Mouse (Mus musculus) limb, embryonic 14.5 days (tissue): ENCODE data around the gene Snap47. TPM values are rescaled to one million over a fixed set of nuclear protein-coding genes. Genes with fewer than 3 reads are reported as not detected.
"Not testable (repeated sequence)": the region's sequence is repeated elsewhere in the genome, so short reads cannot be mapped to it uniquely, and the experiment has no call there.

ENCODE experiments used
- ATAC-seq: fragments of 200-750 bp; cut with Nextera tagmentation; 2 replicates; pipeline ENCODE4 v1.8.0; 2017; ENCODE audit warnings: low read depth, moderate number of reproducible peaks, moderate TSS enrichment; ENCODE audit not compliant: low FRiP score
- DNase-seq: peaks from one replicate; pipeline ENCODE4 v3.0.0-alpha.2; 2015; ENCODE audit warnings: low spot score
- H3K27ac ChIP-seq: fragments of 300-500 bp; sonication (generic); replicated peaks from 2 replicates; pipeline ENCODE4 v1.5.1; 2014; ENCODE audit warnings: low read depth, mild to moderate bottlenecking, low read length, moderate library complexity, mixed read lengths
- H3K27me3 ChIP-seq: fragments of 300-500 bp; sonication (generic); 2 replicates; pipeline ENCODE4 v1.6.1; 2014; ENCODE audit warnings: low read length, mixed read lengths; ENCODE audit not compliant: control insufficient read depth, insufficient read depth
- H3K36me3 ChIP-seq: fragments of 300-500 bp; sonication (generic); 2 replicates; pipeline ENCODE4 v1.6.1; 2014; ENCODE audit warnings: mild to moderate bottlenecking, low read length, moderate library complexity, mixed read lengths; ENCODE audit not compliant: control insufficient read depth, insufficient read depth
- H3K4me1 ChIP-seq: fragments of 300-500 bp; sonication (generic); 2 replicates; pipeline ENCODE4 v1.6.1; 2014; ENCODE audit warnings: antibody characterized with exemption, low read length, mixed read lengths; ENCODE audit not compliant: control insufficient read depth, insufficient read depth
- H3K4me2 ChIP-seq: fragments of 300-500 bp; sonication (generic); replicated peaks from 2 replicates; pipeline ENCODE4 v1.6.1; 2014; ENCODE audit warnings: low read depth, mild to moderate bottlenecking, low read length, moderate library complexity; ENCODE audit not compliant: severe bottlenecking
- H3K4me3 ChIP-seq: fragments of 300-500 bp; sonication (generic); replicated peaks from 2 replicates; pipeline ENCODE4 v1.5.1; 2014; ENCODE audit warnings: low read length
- H3K9ac ChIP-seq: fragments of 300-500 bp; sonication (generic); 2 replicates; pipeline ENCODE4 v1.6.1; 2014; ENCODE audit warnings: mild to moderate bottlenecking, low read depth, low read length, moderate library complexity; ENCODE audit not compliant: severe bottlenecking
- H3K9me3 ChIP-seq: fragments of 300-500 bp; sonication (generic); 2 replicates; pipeline ENCODE4 v1.6.1; 2016; ENCODE audit warnings: low read length; ENCODE audit not compliant: control insufficient read depth
- POLR2A ChIP-seq: fragments of 200-500 bp; IDR thresholded peaks from 2 replicates; pipeline ENCODE4 v1.8.0; 2012; ENCODE audit warnings: inconsistent platforms, mild to moderate bottlenecking, moderate library complexity, borderline replicate concordance; ENCODE audit not compliant: insufficient read depth, insufficient read length; ENCODE audit errors: extremely low read depth
- WGBS: fragments of 180-500 bp; shearing (Covaris S2); extraction: QIAGEN DNeasy Blood & Tissue Kit; methylation state at CpG from one replicate; pipeline ENCODE4 v1.1.7; 2014; 5-methylcytosine and 5-hydroxymethylcytosine counted together
- polyA plus RNA-seq, 2 experiments: library from polyadenylated mRNA; depleted of rRNA in 1 of 2; stranded (reverse) in 1 of 2; unstranded in 1 of 2; fragments of >200 nt; fragmentation: Nextera tagmentation in 1 of 2; extraction: Ambion mirVana in 1 of 2; gene quantifications; 2 replicates each; pipeline versions ENCODE4 v1.2.1 to v1.2.3; 2012 to 2014

Snap47 gene
- polyA plus RNA-seq, 2 experiments = 94.2 to 127 TPM

GRCm38 (mm10) chr11:59369848-59370247 is 81.1 kb downstream of the Snap47 start:
- H3K27ac ChIP-seq = no peak overlapping the region
- no peaks in the 10 kb centered on the region for H3K27me3 ChIP-seq
- ATAC-seq = no peak
- no peak overlapping the region for H3K4me3 ChIP-seq
- no peaks in the 10 kb centered on the region for H3K9me3 ChIP-seq
- 73% methylated on average over 11 of the region's 11 CpGs for WGBS
- peaks cover 21% of the 10 kb centered on the region for H3K4me1 ChIP-seq
- no peak overlapping the region for H3K4me2 ChIP-seq
- no peaks in the 10 kb centered on the region for H3K36me3 ChIP-seq
- no peak overlapping the region for H3K9ac ChIP-seq
- DNase-seq = no peak
- no peak for TF ChIP-seq POLR2A

GRCm38 (mm10) chr11:59367955-59368354 is 83.0 kb downstream of the Snap47 start:
- H3K27me3 ChIP-seq, H3K9ac ChIP-seq, H3K27ac ChIP-seq, H3K36me3 ChIP-seq, DNase-seq, H3K4me2 ChIP-seq, ATAC-seq, H3K4me3 ChIP-seq, H3K9me3 ChIP-seq: not testable (repeated sequence)
- WGBS = 89% methylated on average over 4 of the region's 4 CpGs
- H3K4me1 ChIP-seq = peaks cover 34% of the 10 kb centered on the region

DNA sequence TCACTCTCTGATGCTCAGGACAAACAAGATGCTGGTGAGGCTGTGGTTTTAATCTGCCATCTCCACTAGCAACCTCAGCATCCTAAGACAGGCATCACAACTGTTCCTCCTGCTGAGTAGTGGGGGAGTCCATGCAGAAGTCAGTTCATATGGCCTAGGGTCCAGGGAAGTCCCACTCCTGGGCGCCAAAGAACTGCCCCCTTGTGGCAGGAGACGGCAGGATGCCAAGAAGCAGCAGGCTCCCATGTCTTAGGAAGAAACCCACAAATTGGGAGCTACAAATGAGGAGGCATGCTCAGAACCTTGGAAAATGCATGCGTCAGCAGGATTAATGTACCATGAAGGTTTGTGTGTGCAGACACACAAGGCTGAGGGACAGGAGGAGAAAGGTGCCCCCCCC is 84.4 kb downstream of the Snap47 start:
- H3K4me3 ChIP-seq = no peak overlapping the region
- no peaks in the 10 kb centered on the region for H3K36me3 ChIP-seq
- peaks cover 42% of the 10 kb centered on the region for H3K4me1 ChIP-seq
- ATAC-seq (no peak), DNase-seq (no peak)
- no peak for TF ChIP-seq POLR2A
- no peaks in the 10 kb centered on the region for H3K9me3 ChIP-seq
- no peak overlapping the region for H3K4me2 ChIP-seq
- 26% methylated on average over 3 of the region's 3 CpGs for WGBS
- H3K27ac ChIP-seq = 0 out of 2 replicates have a peak overlapping the region, but pooled peaks have one; percentile 27
- H3K9ac ChIP-seq = no peak overlapping the region
- no peaks in the 10 kb centered on the region for H3K27me3 ChIP-seq

DNA sequence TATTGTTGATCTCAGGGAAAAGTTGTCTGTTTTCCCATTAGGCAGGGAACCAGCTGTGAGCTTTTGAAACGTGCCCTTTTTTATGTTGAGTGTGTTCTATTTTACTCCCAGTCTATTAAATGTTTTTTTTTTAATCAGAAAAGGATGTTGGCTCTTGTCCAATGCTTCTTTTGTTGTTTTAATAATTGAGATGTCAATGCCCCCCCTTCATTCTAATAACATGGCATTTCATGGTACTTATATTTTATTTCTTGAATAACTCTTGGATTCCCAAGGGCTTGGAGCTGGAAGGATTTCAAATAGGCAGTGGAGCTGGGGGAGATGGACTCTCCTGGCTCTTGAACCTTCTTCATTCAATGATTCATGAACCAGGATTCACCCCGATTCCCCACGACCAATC is 85.0 kb downstream of the Snap47 start:
- no peaks in the 10 kb centered on the region for H3K9me3 ChIP-seq
- DNase-seq = peak; percentile 60
- H3K4me3 ChIP-seq = no peak overlapping the region
- ATAC-seq = no peak
- peak overlapping the region; percentile 48; the same call in 1 of the 2 replicates for H3K27ac ChIP-seq
- WGBS = 52% methylated on average over 3 of the region's 3 CpGs
- no peak overlapping the region for H3K9ac ChIP-seq
- H3K27me3 ChIP-seq = no peaks in the 10 kb centered on the region
- peaks cover 42% of the 10 kb centered on the region for H3K4me1 ChIP-seq
- TF ChIP-seq POLR2A = no peak
- no peaks in the 10 kb centered on the region for H3K36me3 ChIP-seq
- no peak overlapping the region for H3K4me2 ChIP-seq

DNA sequence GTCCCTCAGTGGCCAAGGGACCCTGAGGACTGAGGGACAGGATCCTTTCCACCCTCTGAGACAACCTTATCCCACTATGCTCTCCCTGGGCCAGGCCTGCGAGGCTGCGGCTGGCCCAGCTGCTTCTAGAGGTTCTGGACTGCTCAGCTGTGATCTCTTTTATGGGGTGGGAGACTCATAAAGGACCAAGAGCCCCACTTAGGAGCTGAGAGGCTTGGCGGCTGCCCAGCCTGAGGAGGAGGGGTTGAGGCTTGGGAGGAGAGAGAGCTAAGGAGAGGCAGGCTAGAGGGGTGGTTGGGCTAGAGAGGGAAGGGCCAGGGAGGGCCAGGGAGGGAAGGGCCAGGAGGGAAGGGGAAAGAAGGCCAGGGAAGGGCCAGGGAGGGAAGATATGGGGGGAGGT is 86.6 kb downstream of the Snap47 start:
- Histone ChIP-seq H3K36me3 (no peaks in the 10 kb centered on the region), H3K27me3 (no peaks in the 10 kb centered on the region), H3K4me2 (no peak overlapping the region; the same call in 1 of the 2 replicates), H3K4me1 (peaks cover 42% of the 10 kb centered on the region), H3K4me3 (no peak overlapping the region), H3K9me3 (no peaks in the 10 kb centered on the region), H3K9ac (no peak overlapping the region), H3K27ac (peak overlapping the region; percentile 87)
- peak; percentile 88 for DNase-seq
- TF ChIP-seq POLR2A = no peak
- WGBS = 6% methylated on average over 3 of the region's 3 CpGs
- ATAC-seq = peak; percentile 89

DNA sequence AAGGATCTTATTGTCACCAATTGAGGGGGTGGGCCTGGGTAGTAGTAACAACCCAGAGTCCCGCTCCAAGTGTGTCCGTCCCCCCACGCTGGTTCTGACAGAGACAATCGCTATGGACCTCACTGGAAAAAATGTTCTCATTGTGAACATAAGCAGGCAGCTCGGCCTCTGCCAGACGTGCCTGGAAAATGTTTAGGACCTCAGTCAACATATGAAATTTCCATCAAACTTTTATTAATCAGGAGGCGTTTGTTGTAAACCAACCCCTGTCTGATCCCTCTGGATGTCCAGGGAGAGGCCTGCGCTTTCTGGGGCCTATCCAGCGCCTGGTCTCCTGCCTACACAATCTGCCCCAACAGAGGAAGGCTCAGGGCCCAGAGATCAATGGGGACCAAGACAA is 87.0 kb downstream of the Snap47 start:
- Histone ChIP-seq H3K27me3 (no peaks in the 10 kb centered on the region), H3K4me1 (peaks cover 42% of the 10 kb centered on the region), H3K4me3 (no peak overlapping the region), H3K9me3 (no peaks in the 10 kb centered on the region), H3K9ac (no peak overlapping the region), H3K4me2 (no peak overlapping the region; the same call in 1 of the 2 replicates), H3K36me3 (no peaks in the 10 kb centered on the region), H3K27ac (peak overlapping the region; percentile 87)
- no peak for TF ChIP-seq POLR2A
- DNase-seq = peak; percentile 81
- whole genome bisulfite sequencing = 34% methylated on average over 9 of the region's 9 CpGs
- peak; percentile 79 for ATAC-seq
